Mouse (Mus musculus) liver, embryonic 12.5 days (tissue): ENCODE results near the gene Emsy. TPM values are rescaled to one million over a fixed set of nuclear protein-coding genes. Genes with fewer than 3 reads are reported as not detected.

Experiments
- polyA plus RNA-seq: library from polyadenylated mRNA; unstranded; fragments of >200 nt; fragmentation: Nextera tagmentation; extraction: Ambion mirVana; gene quantifications from 2 replicates; pipeline ENCODE4 v1.2.1, GENCODE M21; 2016

Gene Emsy
- polyA plus RNA-seq, 1 experiment from 2014 or later = 10.4 TPM

Other genes with a start within 250 kb of the Emsy start
- not detected in 2 replicates for gene Gucy2d, start 216.4 kb downstream of the Emsy start, polyA plus RNA-seq
- gene Lrrc32, start 167.5 kb downstream of the Emsy start, polyA plus RNA-seq = 7.4 and 8.3 TPM in 2 replicates
- 27.7 and 28.9 TPM in 2 replicates for gene Thap12, start 46.3 kb upstream of the Emsy start, polyA plus RNA-seq
- 3.6 and 3.9 TPM in 2 replicates for gene Wnt11, start 178.3 kb upstream of the Emsy start, polyA plus RNA-seq